Mouse (Mus musculus) kidney, adult 2 months (tissue): ENCODE results near the gene Ripor2.

Experiments used
- CTCF ChIP-seq: fragments of 200-500 bp; conservative IDR thresholded peaks from 2 replicates; pipeline ENCODE4 v1.5.1; 2011; ENCODE audit warnings: low read depth, mild to moderate bottlenecking, control low read depth, low read length, moderate library complexity, mixed read lengths; ENCODE audit not compliant: insufficient read depth, insufficient read length
- POLR2A ChIP-seq: fragments of 200-500 bp; IDR thresholded peaks from one replicate; pipeline ENCODE4 v1.6.1; 2011; ENCODE audit warnings: low read depth, low read length, control low read depth

DNA sequence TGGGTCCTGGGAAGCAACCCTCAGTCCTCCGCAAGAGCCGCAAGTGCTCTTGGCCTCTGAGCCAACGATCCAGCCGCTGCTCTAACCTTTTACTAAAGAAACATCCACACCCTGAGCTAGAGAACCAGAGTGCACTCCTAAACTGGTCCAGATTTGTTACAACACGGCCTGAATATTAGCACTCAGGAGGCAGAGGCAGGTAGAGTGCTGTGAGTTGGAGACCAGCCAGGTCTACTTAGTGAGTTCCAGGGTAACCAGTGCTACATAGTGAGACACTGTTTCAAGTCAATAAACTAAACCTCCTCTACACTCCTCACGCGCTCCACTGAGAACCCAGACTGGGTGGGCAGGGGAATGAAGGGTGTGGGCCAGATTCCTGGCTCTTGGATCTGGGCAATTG is 111.3 kb downstream of the Ripor2 start:
- TF ChIP-seq POLR2A (no peak), CTCF (no peak)
